Mouse (Mus musculus) cerebellum, adult 2 months (tissue): ENCODE data around the gene Cpn1.

ENCODE experiments used
- CTCF ChIP-seq: fragments of 200-500 bp; IDR thresholded peaks from 2 replicates; pipeline ENCODE4 v1.5.1; 2011; ENCODE audit warnings: low read depth, mild to moderate bottlenecking, control low read depth, low read length, moderate library complexity, borderline replicate concordance; ENCODE audit not compliant: insufficient read depth
- POLR2A ChIP-seq: fragments of 200-500 bp; IDR thresholded peaks from 2 replicates; pipeline ENCODE4 v1.6.1; 2011; ENCODE audit warnings: low read length, control low read depth, borderline replicate concordance; ENCODE audit not compliant: insufficient read depth

- TF ChIP-seq CTCF (no peak), POLR2A (no peak)
Measured at GRCm38 (mm10) chr19:43930366-43930765, 56.0 kb downstream of the Cpn1 start.
